Mouse (Mus musculus): ENCODE results near the gene Slc50a1.
A peak's percentile ranks its signal among the peaks of the same experiment; 100 is the strongest.

Slc50a1 gene

GRCm38 (mm10) chr3:89270051-89270755 is at the start of gene Slc50a1:
Slc50a1 (minus strand) TSS chr3:89270570.
- peak; percentile 61 for DNase-seq (ENCODE audit: low spot score)

GRCm38 (mm10) chr3:89319591-89320350 is 49.4 kb upstream of the Slc50a1 start:
- DNase-seq (ENCODE audit: low spot score) = no peak

GRCm38 (mm10) chr3:89318971-89319590 is 48.7 kb upstream of the Slc50a1 start:
- no peak for DNase-seq (ENCODE audit: low spot score)

- no peak for DNase-seq (ENCODE audit: low spot score)
Measured at GRCm38 (mm10) chr3:89318316-89318715, 47.9 kb upstream of the Slc50a1 start.

- DNase-seq (ENCODE audit: low spot score) = no peak
Measured at GRCm38 (mm10) chr3:89317246-89317645, 46.9 kb upstream of the Slc50a1 start.

- peak; percentile 92 for DNase-seq (ENCODE audit: low spot score)
Measured at GRCm38 (mm10) chr3:89316833-89317232, 46.5 kb upstream of the Slc50a1 start.

- DNase-seq (ENCODE audit: low spot score) = no peak
Measured at GRCm38 (mm10) chr3:89315930-89316831, 45.8 kb upstream of the Slc50a1 start.

- peak; percentile 92 for DNase-seq (ENCODE audit: low spot score)
Measured at GRCm38 (mm10) chr3:89315195-89315929, 45.0 kb upstream of the Slc50a1 start.

- no peak for DNase-seq (ENCODE audit: low spot score)
Measured at GRCm38 (mm10) chr3:89314791-89315190, 44.4 kb upstream of the Slc50a1 start.

- DNase-seq (ENCODE audit: low spot score) = no peak
Measured at GRCm38 (mm10) chr3:89314340-89314739, 44.0 kb upstream of the Slc50a1 start.

- peak; percentile 88 for DNase-seq (ENCODE audit: low spot score)
Measured at GRCm38 (mm10) chr3:89308089-89308488, 37.7 kb upstream of the Slc50a1 start.

- DNase-seq (ENCODE audit: low spot score) = no peak
Measured at GRCm38 (mm10) chr3:89305551-89306325, 35.4 kb upstream of the Slc50a1 start.

- no peak for DNase-seq (ENCODE audit: low spot score)
Measured at GRCm38 (mm10) chr3:89305105-89305504, 34.7 kb upstream of the Slc50a1 start.

GRCm38 (mm10) chr3:89304440-89304839 is 34.1 kb upstream of the Slc50a1 start:
- no peak for DNase-seq (ENCODE audit: low spot score)

GRCm38 (mm10) chr3:89300514-89300913 is 30.1 kb upstream of the Slc50a1 start:
- no peak for DNase-seq (ENCODE audit: low spot score)

- DNase-seq (ENCODE audit: low spot score) = no peak
Measured at GRCm38 (mm10) chr3:89300071-89300470, 29.7 kb upstream of the Slc50a1 start.

- no peak for DNase-seq (ENCODE audit: low spot score)
Measured at GRCm38 (mm10) chr3:89299499-89299898, 29.1 kb upstream of the Slc50a1 start.

- no peak for DNase-seq (ENCODE audit: low spot score)
Measured at GRCm38 (mm10) chr3:89298908-89299307, 28.5 kb upstream of the Slc50a1 start.

- DNase-seq (ENCODE audit: low spot score) = no peak
Measured at GRCm38 (mm10) chr3:89296761-89297396, 26.5 kb upstream of the Slc50a1 start.

GRCm38 (mm10) chr3:89295685-89296230 is 25.4 kb upstream of the Slc50a1 start:
- no peak for DNase-seq (ENCODE audit: low spot score)
